Mouse (Mus musculus): ENCODE measurements around the gene Wdhd1.
"Not testable (repeated sequence)": the region's sequence is repeated elsewhere in the genome, so short reads cannot be mapped to it uniquely, and the experiment has no call there.

Wdhd1 gene

DNA sequence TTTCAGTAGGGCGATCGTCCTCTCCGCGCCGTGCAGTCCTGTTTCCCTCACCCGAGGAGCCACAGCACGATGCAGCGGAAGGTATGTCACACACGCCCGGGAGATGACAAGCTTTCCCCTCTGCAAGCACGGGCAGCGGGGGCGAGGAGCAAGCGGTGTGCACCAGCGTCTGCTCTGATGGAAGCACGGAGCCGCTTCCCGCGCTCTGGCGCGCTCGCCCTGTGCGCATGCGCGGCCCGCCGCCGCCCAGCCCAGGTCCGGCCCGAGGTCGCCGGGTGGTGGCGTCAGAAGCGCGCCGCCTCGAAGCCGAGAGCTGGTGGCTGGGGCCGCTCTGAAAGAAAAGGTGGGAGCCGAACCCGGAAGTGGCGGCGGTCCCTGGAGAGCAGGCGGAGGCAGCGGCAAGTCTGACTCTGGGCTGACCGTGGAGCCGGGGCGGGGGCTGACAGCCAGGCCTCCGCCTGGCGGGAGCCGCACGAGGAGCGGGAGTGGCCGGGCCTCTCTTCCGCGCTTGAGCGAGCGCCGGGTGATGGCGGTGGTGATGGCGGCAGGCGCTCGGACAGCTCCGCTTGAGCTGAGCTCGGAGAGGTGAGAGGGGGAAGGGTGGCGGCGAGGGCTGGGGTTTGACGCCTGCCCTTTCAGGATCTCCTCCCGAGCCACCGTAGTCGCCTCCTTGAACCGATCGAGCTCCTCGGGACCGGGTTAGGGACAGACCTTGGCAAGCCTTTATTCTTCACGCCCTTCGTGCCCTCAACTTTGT, at the start of gene Wdhd1, which contains the start of gene Socs4:
Wdhd1 (minus strand) TSS at position 221 of the 757 bp plus-strand sequence.
Socs4 (plus strand) TSS at position 295 of the 757 bp plus-strand sequence.
- peak; percentile 96 to 97 for DNase-seq

DNA sequence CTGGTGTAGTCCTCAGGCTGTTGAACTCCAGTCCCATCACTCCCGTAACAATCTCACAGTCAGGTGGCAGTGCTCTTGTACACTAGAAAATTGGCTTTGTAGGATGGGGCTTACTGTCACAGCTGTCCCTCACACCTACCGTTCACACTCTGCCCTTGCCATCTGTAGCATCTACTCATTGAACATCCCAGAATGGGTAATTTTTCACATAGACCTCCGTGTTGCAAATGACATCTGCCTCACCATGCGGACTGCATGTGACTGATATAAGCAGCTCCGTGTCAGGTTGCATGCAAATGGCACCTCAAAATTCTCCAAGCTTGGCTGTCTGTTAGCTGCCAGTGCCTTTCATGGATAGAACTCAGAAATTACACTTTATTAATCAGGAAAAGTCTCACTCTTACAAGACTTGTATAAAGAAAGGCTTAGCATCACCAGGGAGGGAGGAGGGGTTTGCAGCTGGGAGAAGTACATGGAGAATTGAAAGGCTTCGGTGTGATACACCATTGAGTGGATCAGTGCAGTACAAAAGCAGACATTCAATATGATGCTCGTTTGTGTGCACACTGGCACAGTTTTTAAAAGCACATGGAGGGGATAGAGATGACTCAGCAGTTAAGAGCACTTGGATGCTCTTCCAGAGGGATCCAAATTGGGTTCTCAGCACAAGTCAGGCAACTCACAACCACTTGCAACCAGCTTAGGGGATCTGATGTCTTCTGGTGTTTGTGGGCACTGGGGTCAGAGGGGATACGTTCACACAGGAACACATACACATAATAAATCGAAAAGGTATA, 49.5 kb upstream of the Wdhd1 start:
- no peak for DNase-seq

GRCm38 (mm10) chr14:47321581-47321980, 44.9 kb upstream of the Wdhd1 start:
- DNase-seq, result not testable (repeated sequence)

DNA sequence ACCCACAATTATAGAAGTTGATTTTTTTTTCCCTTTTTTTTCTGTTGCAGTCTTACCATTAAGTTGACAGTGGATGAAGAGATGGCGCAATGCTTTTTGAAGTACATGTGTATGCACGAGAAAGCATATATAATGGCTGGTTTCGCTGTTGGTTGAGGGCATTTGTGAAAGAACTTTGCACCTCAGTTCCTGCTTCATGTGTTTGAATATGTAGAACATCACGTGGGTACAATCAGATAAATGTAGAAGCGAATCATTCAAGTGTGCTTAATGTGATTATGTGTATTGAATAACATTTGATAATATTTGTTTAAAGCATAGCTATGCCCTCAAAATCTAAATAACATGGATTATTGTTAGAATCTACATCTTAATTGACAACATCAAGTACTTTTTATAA, 42.7 kb upstream of the Wdhd1 start:
- no peak for DNase-seq

- DNase-seq, result no peak
Observed at GRCm38 (mm10) chr14:47310342-47311181, 33.9 kb upstream of the Wdhd1 start.

DNA sequence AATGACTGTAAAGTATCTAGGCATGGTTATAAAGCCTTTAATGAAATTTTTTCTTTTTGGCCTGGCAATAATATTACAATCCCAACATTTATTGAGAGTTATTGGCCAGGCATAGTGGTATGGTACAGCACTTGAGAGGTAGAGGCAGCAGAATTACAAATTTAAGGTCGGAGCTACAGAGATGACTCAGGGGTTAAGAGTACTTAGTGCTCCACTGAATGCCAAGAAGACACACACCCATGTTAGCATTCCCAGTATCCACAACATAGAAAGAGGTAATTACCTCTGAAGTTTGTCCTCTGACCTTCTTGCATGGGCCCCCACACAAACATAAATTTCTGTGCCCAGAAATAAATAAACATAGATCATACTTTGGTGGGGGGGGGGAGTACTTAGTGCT, 32.4 kb upstream of the Wdhd1 start:
- no peak for DNase-seq

GRCm38 (mm10) chr14:47307669-47308068, 31.0 kb upstream of the Wdhd1 start:
- DNase-seq, result no peak

DNA sequence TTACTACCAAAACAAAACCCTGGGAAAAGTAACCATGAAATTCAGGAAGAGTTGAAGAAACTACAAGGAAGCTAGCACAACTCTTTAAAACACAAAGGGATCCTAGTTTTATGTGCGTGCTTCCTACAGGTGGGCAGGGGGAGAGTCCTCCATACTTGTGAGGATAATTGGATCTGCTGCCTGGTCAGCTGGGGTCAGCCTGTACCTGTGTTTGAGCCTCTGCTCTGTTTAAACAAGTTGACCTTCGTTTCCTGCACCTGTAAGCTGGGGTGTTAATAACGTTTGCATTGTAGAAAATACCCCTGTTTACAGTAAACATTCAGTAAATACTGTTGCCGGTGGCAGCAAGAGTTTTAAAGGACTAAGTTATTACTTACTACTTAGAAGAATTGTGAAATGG, 29.3 kb upstream of the Wdhd1 start:
- no peak for DNase-seq

DNA sequence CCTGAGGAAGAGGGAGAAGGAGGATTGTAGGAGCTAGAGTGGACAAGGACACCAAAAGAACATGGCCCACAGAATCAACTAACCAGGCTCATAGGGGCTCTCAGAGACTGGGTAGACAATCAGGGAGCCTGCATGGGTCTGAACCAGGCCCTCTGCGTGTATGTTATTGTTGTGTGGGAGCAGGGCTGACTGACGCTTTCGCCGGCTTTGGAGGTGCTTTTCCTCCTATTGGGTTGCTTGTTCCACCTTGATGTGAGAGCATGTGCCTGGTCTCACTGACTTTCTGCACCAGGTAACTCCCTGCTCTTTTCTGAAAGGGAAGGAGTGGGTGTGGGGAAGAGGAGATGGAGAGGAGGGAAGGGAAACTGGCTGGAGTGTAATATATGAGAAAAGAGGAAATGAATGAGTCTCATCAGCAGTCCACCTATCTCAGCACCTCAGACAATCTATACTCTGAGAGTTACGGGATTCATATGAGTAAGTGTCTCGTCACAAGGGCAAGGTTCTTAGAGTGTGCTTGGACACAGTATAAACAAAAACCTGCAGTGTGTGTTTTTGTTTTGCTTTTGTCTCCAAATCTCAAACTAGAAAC, 28.3 kb upstream of the Wdhd1 start:
- no peak for DNase-seq

DNA sequence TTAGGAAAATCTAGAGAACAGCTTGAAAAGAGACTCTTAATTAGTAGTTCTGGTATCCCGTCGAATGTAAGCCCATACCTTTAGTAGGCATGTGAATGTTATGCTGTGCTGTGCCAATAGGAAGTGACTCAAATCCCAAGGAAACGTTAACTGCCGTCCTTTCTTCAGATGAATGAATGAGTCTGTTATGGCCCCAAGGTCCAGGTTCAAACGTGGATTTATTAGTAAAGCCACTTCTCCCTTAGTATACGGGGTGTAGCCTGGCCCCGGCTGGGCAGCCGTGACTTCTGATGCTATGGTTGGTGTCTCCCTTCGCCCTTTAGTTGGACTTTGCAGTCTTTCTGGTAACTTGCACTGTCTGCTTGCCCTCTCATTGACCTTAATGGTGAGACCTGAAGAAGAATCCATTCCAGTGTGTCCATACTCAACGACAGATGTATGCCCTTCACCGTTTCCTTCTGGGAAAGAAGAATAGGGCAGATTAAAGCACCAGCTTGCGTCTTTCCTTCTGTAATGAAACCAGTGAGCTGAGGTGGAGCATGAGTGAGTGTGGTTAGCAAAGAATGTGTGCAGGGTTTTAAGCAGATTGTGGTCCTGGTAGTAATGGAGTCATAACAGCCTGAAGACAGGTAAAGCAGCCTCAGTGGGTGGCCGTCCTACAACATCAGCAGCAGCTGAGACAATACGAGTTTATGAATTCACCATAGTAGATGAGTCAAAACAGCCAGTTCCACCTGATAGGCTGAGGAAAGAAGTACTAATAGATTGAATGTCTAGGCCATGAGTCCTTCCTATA, 26.4 kb upstream of the Wdhd1 start:
- DNase-seq, result no peak

DNA sequence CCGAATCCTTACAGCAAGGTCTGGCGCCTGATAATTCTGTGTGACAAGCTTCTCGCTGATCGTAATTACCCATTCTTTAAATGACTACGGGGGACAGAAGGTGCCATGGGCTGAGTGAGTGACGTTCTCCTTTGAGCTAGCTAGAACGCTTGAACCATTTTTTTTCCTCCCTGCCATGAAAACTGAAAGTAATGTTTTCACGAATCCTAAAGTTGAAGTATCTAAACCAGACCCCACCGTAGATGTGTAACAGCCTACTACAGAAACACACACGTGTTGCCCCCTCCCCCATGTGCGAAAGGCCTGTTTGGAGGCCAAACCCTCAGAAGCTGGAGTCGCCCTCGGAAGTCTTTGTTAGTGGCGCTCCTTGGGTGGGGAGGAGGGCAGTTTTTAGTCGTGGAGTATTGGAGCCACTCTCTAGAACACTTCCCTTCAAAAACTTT, 22.2 kb upstream of the Wdhd1 start:
- peak; percentile 33 to 41 for DNase-seq

GRCm38 (mm10) chr14:47298408-47298792, 21.7 kb upstream of the Wdhd1 start:
- no peak for DNase-seq

GRCm38 (mm10) chr14:47297785-47298407, 21.2 kb upstream of the Wdhd1 start, which contains the start of gene Mapk1ip1l:
Gene Mapk1ip1l (plus strand): TSS chr14:47298266.
- DNase-seq, result peak; percentile 92 to 96

- no peak for DNase-seq
Observed at GRCm38 (mm10) chr14:47296232-47296631, 19.6 kb upstream of the Wdhd1 start.

DNA sequence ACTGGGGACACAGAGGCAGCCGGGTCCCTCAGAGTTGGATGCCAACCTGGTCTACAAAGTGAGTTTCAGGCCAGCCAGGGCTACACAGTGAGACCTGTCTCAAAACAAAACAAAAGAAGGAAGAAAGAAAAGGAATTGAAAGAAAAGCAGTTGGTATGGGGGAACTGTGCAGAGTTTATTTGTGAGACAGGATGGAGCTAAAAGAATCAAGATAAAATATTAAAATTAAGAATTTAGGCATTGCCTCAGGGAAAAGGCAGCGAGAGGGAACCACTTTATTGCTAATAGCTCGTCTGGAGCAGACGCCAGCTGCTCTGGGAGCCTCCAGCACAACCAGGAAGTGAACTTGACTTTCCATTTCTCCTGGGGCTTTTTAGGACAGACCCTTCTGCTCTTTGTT, 17.5 kb upstream of the Wdhd1 start:
- no peak for DNase-seq

DNA sequence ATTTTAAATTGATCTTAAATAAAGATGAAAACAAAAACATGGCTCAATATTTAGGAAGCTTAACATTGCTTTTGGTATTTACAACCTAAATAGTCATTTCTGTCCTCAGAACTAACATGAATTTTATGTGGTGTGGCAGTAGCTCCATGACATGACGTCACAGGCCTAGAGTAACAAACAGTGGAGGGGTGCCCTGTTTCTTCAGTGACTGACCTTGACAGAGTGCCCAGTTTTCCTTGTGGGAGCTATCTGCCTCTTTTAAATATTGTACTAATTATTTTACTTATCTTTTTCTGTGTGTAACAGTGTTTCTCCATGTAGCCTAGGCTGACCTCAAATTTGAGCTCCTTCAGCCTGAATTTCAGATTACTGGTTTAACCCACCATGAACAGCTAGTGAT, 15.1 kb upstream of the Wdhd1 start:
- no peak for DNase-seq

DNA sequence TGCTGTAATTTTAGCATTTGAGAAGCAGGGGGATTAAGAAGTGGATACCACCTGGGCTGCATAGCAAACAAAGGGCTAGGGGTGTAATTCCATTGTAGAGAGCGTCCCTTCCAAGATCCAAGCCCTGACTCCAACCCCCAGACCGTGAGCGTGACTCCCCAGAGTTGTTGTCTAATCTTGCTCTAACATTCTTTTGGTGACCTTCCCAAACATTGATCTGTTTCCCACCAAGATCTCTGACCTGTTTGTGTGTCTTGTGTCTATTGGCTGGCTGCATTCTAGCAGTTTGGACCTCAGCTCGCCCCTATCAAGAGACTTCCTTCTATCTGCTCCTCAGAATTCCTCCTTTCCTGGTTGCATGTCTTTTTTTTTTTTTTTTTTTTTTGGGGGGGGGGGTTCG, 10.4 kb upstream of the Wdhd1 start:
- no peak for DNase-seq

- no peak for DNase-seq
Observed at GRCm38 (mm10) chr14:47286215-47286614, 9.6 kb upstream of the Wdhd1 start.

DNA sequence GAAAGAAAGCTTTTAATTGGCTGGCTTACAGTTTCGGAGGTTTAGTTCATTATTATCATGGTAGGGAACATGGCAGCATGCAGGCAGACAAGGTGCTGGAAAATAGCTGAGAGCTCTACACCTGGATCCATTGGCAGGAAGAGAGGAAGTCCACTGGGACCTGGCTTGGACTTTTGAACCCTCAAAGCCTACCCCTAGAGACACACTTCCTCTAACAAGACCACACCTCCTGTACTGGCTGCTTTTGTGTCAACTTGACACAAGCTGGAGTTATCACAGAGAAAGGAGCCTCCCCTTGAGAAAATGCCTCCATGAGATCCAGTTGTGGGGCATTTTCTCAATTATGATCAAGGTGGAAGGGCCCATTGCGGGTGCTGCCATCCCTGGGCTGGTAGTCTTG, 8.6 kb upstream of the Wdhd1 start:
- no peak for DNase-seq

DNA sequence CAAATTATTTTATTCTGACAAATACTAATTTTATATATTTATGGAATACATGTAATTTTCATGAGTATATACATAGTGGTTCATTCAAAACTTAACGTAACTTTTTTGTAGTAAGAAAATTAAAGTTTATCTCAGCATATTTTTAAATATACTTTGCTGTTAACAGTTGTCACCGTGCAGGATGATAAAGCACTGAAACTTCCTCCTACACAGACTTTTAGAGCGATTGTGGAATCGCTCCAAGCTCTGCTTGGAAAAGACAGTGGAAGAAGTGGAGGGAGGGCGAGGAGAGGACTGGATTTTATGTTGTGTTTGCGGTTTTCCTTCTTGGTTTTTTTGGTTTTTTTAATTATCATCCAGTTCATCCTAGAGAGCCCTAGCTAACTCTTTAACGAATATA, 6.9 kb upstream of the Wdhd1 start:
- DNase-seq, result no peak

GRCm38 (mm10) chr14:47281535-47281934, 4.9 kb upstream of the Wdhd1 start:
- DNase-seq, result no peak

Measured in lung, postnatal 4 days (tissue).